In the genomic region with DNA sequence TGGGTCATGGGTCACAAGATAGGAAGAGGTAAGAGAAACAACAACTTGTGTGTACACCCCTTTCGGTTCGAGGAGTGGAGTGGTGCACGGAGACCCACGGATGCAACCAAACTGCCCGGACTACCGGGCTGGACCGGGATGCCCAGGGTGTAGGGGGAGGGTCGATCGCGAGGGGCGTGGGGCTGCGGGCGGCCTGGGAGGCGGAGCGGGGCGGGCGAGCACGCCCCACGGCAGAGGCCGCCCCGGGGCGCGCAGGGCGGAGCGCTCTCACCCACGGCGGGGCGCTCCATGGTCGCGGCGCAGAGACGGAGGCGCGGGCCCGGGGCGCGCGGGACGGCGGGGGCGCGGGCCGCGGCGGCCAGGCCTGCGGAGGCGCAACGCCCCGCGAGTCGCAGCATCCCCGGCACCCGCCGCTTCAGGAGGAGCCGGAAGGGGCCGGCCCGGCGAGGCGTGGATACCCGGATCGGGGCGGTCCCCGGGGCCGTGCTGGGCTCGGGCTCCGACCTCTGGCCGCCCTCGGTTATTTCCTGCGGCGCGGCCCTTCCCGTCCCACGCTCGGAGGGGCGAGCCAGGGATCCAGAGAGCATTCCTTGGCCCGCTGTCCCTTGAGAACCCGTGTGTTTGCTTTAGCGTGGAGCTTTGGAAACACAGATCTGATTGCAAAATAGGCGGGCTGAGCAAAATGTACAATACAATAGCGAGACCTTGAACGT, we compare ENCODE assay signal across 8 mouse cellular contexts. TPM values are rescaled to one million over a fixed set of nuclear protein-coding genes. Genes with fewer than 3 reads are reported as not detected.
DNase-seq lines count a peak whose midpoint lies in the region; ATAC-seq lines count a peak whose summit lies in the region.

No protein-coding gene starts in this region.

- peak; percentile 59 for DNase-seq in CD4-positive helper T cell, adult 2 months (ENCODE audit: low read depth, low spot score)
- DNase-seq in c-Kit-negative CD71-positive TER-119-positive erythroid progenitor cells, embryonic 14.5 days (ENCODE audit: low read depth, low spot score): peak; percentile 46
- peak; percentile 73 for DNase-seq in fibroblast of lung, adult 2 months (ENCODE audit: low read depth)
- peak; percentile 95 for DNase-seq in kidney, postnatal 10 days
- peak; percentile 69 for DNase-seq in liver, embryonic 13.5 days
- peak; percentile 48 to 59 for DNase-seq in natural killer cell, adult 2 months (ENCODE audit: low spot score in 2 of 2)

- peak overlapping the region; percentile 95 for H3K27ac ChIP-seq in heart, embryonic 13.5 days (replicated peaks)
- H3K27ac ChIP-seq in liver, embryonic 13.5 days: peak overlapping the region; percentile 98
- H3K27ac ChIP-seq in stomach, embryonic 14.5 days (ENCODE audit: low read length): peak overlapping the region; percentile 89

- peaks cover 20% of the 10 kb centered on the region for H3K4me1 ChIP-seq in heart, embryonic 13.5 days
- H3K4me1 ChIP-seq in liver, embryonic 13.5 days (replicated peaks): peaks cover 62% of the 10 kb centered on the region
- peaks cover 9% of the 10 kb centered on the region for H3K4me1 ChIP-seq in stomach, embryonic 14.5 days (ENCODE audit: control insufficient read depth, insufficient read depth, low read length)

- peak overlapping the region; percentile 75 for H3K4me2 ChIP-seq in heart, embryonic 13.5 days
- H3K4me2 ChIP-seq in liver, embryonic 13.5 days: peak overlapping the region; percentile 78
- peak overlapping the region; percentile 44 for H3K4me2 ChIP-seq in stomach, embryonic 14.5 days (replicated peaks; ENCODE audit: low read depth, low read length)

- peak overlapping the region; percentile 76 for H3K4me3 ChIP-seq in heart, embryonic 13.5 days
- H3K4me3 ChIP-seq in liver, embryonic 13.5 days (replicated peaks): peak overlapping the region; percentile 80
- H3K4me3 ChIP-seq in stomach, embryonic 14.5 days (ENCODE audit: low read depth, low read length): peak overlapping the region; percentile 49

- peak; percentile 83 for ATAC-seq in heart, embryonic 13.5 days (ENCODE audit: extremely low read depth, insufficient number of reproducible peaks, low FRiP score, low TSS enrichment)
- ATAC-seq in liver, embryonic 13.5 days (ENCODE audit: low read depth): peak; percentile 73
- peak; percentile 94 for ATAC-seq in stomach, embryonic 14.5 days (ENCODE audit: insufficient number of reproducible peaks, insufficient read depth, low FRiP score, low read depth)

- H3K9ac ChIP-seq in heart, embryonic 13.5 days: peak overlapping the region; percentile 89
- peak overlapping the region; percentile 84 for H3K9ac ChIP-seq in liver, embryonic 13.5 days
- H3K9ac ChIP-seq in stomach, embryonic 14.5 days (replicated peaks; ENCODE audit: low read depth, low read length): peak overlapping the region; percentile 64

- no peaks in the 10 kb centered on the region for H3K9me3 ChIP-seq in heart, embryonic 13.5 days
- H3K9me3 ChIP-seq in liver, embryonic 13.5 days (replicated peaks): no peaks in the 10 kb centered on the region
- no peaks in the 10 kb centered on the region for H3K9me3 ChIP-seq in stomach, embryonic 14.5 days (ENCODE audit: control insufficient read depth, low read depth, low read length)

- WGBS in heart, embryonic 13.5 days: under 1% methylated on average over 80 of the region's 81 CpGs
- 1% methylated on average over 70 of the region's 81 CpGs for WGBS in liver, embryonic 13.5 days (ENCODE audit: insufficient replicate concordance)
- WGBS in stomach, embryonic 14.5 days: under 1% methylated on average over 49 of the region's 81 CpGs

- no peaks in the 10 kb centered on the region for H3K27me3 ChIP-seq in heart, embryonic 13.5 days (replicated peaks)
- no peaks in the 10 kb centered on the region for H3K27me3 ChIP-seq in liver, embryonic 13.5 days
- no peaks in the 10 kb centered on the region for H3K27me3 ChIP-seq in stomach, embryonic 14.5 days (ENCODE audit: control insufficient read depth, insufficient read depth, low read length)

- no peaks in the 10 kb centered on the region for H3K36me3 ChIP-seq in heart, embryonic 13.5 days
- H3K36me3 ChIP-seq in liver, embryonic 13.5 days: peaks cover 3% of the 10 kb centered on the region; the same call in 1 of the 2 replicates
- H3K36me3 ChIP-seq in stomach, embryonic 14.5 days (ENCODE audit: control insufficient read depth, insufficient read depth, low read length): no peaks in the 10 kb centered on the region

RNA-seq across cellular contexts. Expression of gene Akap7, which starts 10.9 kb away (rescaled TPM):
- 23.6 and 26.2 TPM in 2 replicates for polyA plus RNA-seq in heart, embryonic 13.5 days (2015; fragmentation: Nextera tagmentation; extraction: Ambion mirVana)
- polyA plus RNA-seq in liver, embryonic 13.5 days (2015; fragmentation: Nextera tagmentation; extraction: Ambion mirVana): 26.0 and 32.6 TPM in 2 replicates
- 23.6 and 30.1 TPM in 2 replicates for polyA plus RNA-seq in stomach, embryonic 14.5 days (2014; fragmentation: Nextera tagmentation; extraction: Ambion mirVana)

Comparison
In these comparisons a context has a peak if more than half of its experiments do, and no peak if none do; other contexts are left out.
1. Peak in every context shown above with its lines: DNase-seq, ATAC-seq, H3K4me3 ChIP-seq and H3K27ac ChIP-seq.